Mouse (Mus musculus): ENCODE data around the gene Sp9. TPM values are rescaled to one million over a fixed set of nuclear protein-coding genes. Genes with fewer than 3 reads are reported as not detected.

The Sp9 gene
- polyA plus RNA-seq (2012; rRNA removed) (2.4 and 2.5 TPM in 2 replicates), polyA plus RNA-seq (2014; fragmentation: Nextera tagmentation; extraction: Ambion mirVana) (1.7 and 2.5 TPM in 2 replicates)

DNA sequence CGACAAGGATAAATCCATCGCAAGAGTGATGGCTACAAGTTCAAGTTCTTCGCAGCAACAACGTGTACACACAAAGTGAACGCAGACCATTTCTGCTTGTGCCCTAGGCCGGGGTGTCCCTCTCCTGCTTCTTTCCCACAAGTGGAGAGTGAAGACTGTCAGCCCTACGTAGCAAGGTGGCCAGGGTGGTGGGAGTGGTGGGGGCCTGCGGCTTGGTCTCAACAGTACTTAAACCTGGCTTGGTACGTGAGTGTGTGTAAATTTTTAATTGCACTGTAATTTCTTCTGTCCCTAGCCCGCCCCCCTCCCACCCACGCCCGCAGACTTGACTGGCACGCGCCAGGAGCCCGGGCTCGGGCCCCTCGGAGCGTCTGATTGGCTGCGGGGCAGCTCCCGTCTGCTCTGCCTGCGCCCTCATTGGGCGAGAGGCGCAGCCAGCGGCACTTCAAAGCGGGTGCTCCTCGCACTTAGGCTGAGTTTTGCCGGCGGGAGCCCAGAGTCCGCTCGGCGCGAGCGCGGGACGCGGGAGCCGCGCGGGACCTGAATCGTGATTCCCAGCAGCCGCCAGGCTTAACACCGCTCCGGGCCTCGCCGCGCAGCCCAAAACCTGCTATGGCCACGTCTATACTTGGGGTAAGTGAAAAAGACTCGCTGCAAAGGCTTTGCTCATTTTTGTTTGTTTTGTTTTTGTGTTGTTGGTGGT, at the start of gene Sp9:
Sp9 (plus strand) TSS at position 467 of the 703 bp plus-strand sequence.
- no peak for TF ChIP-seq POLR2A (IDR thresholded peaks at IDR 0.05; ENCODE audit: borderline replicate concordance, extremely low read depth, insufficient read depth, insufficient read length)
- peak within 1 kb of the TSS; percentile 47 for H3K4me3 ChIP-seq (replicated peaks; ENCODE audit: low read length)
- H3K36me3 ChIP-seq (ENCODE audit: control insufficient read depth, insufficient read depth, low read length) = no peaks in the 10 kb centered on the region
- peak; percentile 82 for DNase-seq (ENCODE audit: low spot score)
- peaks cover 27% of the 10 kb centered on the region for H3K4me1 ChIP-seq (ENCODE audit: control insufficient read depth, insufficient read depth, low read length)
- no peaks in the 10 kb centered on the region for H3K9me3 ChIP-seq (ENCODE audit: control insufficient read depth, low read length)
- ATAC-seq (ENCODE audit: low FRiP score, low read depth) = peak; percentile 86
- peak within 1 kb of the TSS; percentile 75 for H3K4me2 ChIP-seq (replicated peaks; ENCODE audit: low read depth, low read length, severe bottlenecking)
- H3K27me3 ChIP-seq (ENCODE audit: control insufficient read depth, insufficient read depth, low read length) = peaks cover 87% of the 10 kb centered on the region
- peak within 1 kb of the TSS; percentile 51 for H3K9ac ChIP-seq (ENCODE audit: low read depth, low read length, severe bottlenecking)
- under 1% methylated on average over 46 of the region's 48 CpGs for WGBS
- no peak within 1 kb of the TSS for H3K27ac ChIP-seq (replicated peaks; ENCODE audit: low read depth, low read length)

DNA sequence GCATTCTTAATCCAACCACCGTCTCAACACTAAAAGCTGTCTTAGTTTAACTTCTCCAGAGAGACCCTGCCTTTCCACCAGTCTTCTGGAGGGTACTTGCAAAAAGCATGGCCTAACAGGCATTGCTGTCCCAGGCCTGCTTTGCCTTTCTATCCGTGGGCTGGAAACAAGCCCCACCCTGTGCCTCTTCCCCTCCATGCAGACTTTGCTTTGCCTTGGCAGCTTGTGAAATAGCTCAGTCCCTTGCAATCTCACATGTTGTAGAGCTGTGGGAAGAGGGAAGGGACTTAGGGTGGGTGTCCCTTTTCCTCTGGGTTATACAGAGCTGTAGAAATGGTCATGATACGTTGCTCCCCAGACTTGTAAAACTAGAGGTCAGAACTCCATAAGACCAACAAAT, 40.6 kb upstream of the Sp9 start:
- Histone ChIP-seq H3K4me2 (replicated peaks; ENCODE audit: low read depth, low read length, severe bottlenecking) (no peak overlapping the region), H3K9ac (ENCODE audit: low read depth, low read length, severe bottlenecking) (no peak overlapping the region), H3K4me3 (replicated peaks; ENCODE audit: low read length) (no peak overlapping the region), H3K36me3 (ENCODE audit: control insufficient read depth, insufficient read depth, low read length) (no peaks in the 10 kb centered on the region), H3K9me3 (ENCODE audit: control insufficient read depth, low read length) (no peaks in the 10 kb centered on the region), H3K4me1 (ENCODE audit: control insufficient read depth, insufficient read depth, low read length) (no peaks in the 10 kb centered on the region), H3K27me3 (ENCODE audit: control insufficient read depth, insufficient read depth, low read length) (no peaks in the 10 kb centered on the region), H3K27ac (replicated peaks; ENCODE audit: low read depth, low read length) (no peak overlapping the region)
- TF ChIP-seq POLR2A (IDR thresholded peaks at IDR 0.05; ENCODE audit: borderline replicate concordance, extremely low read depth, insufficient read depth, insufficient read length) = no peak
- DNase-seq (ENCODE audit: low spot score) (no peak), ATAC-seq (ENCODE audit: low FRiP score, low read depth) (no peak)
- WGBS = 32% methylated on average over 3 of the region's 3 CpGs

DNA sequence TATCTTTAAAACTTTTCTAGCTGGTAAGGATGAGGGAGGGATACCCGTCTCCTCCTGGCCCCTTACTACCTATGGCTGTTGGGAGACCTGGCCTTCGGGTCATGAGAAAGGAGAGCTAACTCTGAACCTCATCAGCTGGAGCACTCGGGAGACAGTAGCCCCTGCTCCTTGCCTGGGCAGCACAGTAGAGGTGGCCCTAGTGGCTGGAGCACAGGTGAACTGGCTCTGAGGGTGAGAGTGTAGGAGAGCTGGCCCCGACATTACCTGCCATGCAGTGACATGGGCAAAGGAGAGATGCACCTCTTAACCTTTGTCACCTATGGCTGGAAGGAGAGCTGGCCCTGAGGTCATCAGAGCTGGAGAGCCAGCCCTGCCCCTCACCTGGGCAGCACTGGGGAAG, 30.4 kb upstream of the Sp9 start:
- no peaks in the 10 kb centered on the region for H3K36me3 ChIP-seq (ENCODE audit: control insufficient read depth, insufficient read depth, low read length)
- no peaks in the 10 kb centered on the region for H3K9me3 ChIP-seq (ENCODE audit: control insufficient read depth, low read length)
- ATAC-seq (ENCODE audit: low FRiP score, low read depth) (no peak), DNase-seq (ENCODE audit: low spot score) (no peak)
- H3K4me2 ChIP-seq (replicated peaks; ENCODE audit: low read depth, low read length, severe bottlenecking) = no peak overlapping the region
- H3K27me3 ChIP-seq (ENCODE audit: control insufficient read depth, insufficient read depth, low read length) = no peaks in the 10 kb centered on the region
- no peaks in the 10 kb centered on the region for H3K4me1 ChIP-seq (ENCODE audit: control insufficient read depth, insufficient read depth, low read length)
- no peak overlapping the region for H3K9ac ChIP-seq (ENCODE audit: low read depth, low read length, severe bottlenecking)
- TF ChIP-seq POLR2A (IDR thresholded peaks at IDR 0.05; ENCODE audit: borderline replicate concordance, extremely low read depth, insufficient read depth, insufficient read length) = no peak
- WGBS = 82% methylated on average over 4 of the region's 4 CpGs
- H3K27ac ChIP-seq (replicated peaks; ENCODE audit: low read depth, low read length) = no peak overlapping the region
- no peak overlapping the region for H3K4me3 ChIP-seq (replicated peaks; ENCODE audit: low read length)

DNA sequence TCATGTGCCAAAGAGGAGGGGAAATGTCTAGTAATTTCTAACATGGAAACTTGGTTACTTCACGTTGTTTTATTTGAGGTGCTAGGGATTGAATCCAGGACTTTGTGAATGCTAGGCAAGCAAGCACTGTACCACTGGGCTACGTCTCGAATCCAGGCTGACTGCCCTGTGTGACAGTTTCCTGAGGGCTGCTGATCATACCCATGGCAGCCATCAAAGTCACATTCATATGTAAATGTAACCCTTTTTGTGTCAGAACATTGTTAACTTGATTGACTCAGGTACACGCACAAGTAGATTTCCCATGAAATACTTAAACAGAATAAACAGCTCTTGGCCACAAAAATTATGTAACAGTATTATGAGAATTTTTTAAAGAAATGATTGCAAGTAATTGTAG, 23.0 kb upstream of the Sp9 start:
- no peak overlapping the region for H3K4me3 ChIP-seq (replicated peaks; ENCODE audit: low read length)
- WGBS = 49% methylated on average over 4 of the region's 4 CpGs
- no peak overlapping the region for H3K4me2 ChIP-seq (replicated peaks; ENCODE audit: low read depth, low read length, severe bottlenecking)
- ATAC-seq (ENCODE audit: low FRiP score, low read depth) (no peak), DNase-seq (ENCODE audit: low spot score) (no peak)
- TF ChIP-seq POLR2A (IDR thresholded peaks at IDR 0.05; ENCODE audit: borderline replicate concordance, extremely low read depth, insufficient read depth, insufficient read length) = no peak
- no peaks in the 10 kb centered on the region for H3K9me3 ChIP-seq (ENCODE audit: control insufficient read depth, low read length)
- H3K9ac ChIP-seq (ENCODE audit: low read depth, low read length, severe bottlenecking) = no peak overlapping the region
- no peaks in the 10 kb centered on the region for H3K4me1 ChIP-seq (ENCODE audit: control insufficient read depth, insufficient read depth, low read length)
- H3K27ac ChIP-seq (replicated peaks; ENCODE audit: low read depth, low read length) = no peak overlapping the region
- H3K27me3 ChIP-seq (ENCODE audit: control insufficient read depth, insufficient read depth, low read length) = no peaks in the 10 kb centered on the region
- no peaks in the 10 kb centered on the region for H3K36me3 ChIP-seq (ENCODE audit: control insufficient read depth, insufficient read depth, low read length)

DNA sequence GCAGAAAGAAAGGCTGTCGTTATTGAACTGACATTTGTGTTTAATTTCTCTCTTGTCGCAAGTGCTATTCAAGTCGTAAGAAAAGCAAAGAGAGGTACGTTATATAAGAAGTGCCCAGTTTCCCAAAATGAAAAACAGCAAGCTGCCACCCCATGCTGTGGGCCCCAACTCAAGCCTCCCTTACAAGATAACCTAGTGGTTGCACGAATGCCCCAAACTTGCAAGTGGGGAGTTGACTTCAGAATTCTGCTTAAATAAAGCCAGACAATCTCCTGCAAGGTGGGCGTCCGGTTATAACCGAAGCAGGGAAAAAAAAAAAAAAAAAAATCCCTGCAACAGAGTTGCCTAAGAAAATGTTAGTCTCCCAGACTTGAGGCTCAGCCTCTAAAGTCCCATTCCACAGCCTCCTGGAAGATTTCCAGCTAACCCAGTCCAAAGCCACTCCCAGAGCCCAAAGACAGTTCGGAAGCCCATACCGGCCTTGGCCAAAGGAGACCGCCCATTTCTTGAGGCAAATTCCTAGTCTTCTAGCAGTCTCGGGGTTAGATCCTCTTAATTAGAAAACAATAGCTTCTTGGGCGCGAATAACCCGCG, 8.5 kb upstream of the Sp9 start:
- 3% methylated on average over 16 of the region's 16 CpGs for WGBS
- Histone ChIP-seq H3K9ac (ENCODE audit: low read depth, low read length, severe bottlenecking) (peak overlapping the region; percentile 25), H3K9me3 (ENCODE audit: control insufficient read depth, low read length) (no peaks in the 10 kb centered on the region; the same call in 1 of the 2 replicates), H3K36me3 (ENCODE audit: control insufficient read depth, insufficient read depth, low read length) (no peaks in the 10 kb centered on the region), H3K4me1 (ENCODE audit: control insufficient read depth, insufficient read depth, low read length) (peaks cover 9% of the 10 kb centered on the region), H3K4me2 (replicated peaks; ENCODE audit: low read depth, low read length, severe bottlenecking) (peak overlapping the region; percentile 68), H3K27me3 (ENCODE audit: control insufficient read depth, insufficient read depth, low read length) (peaks cover 38% of the 10 kb centered on the region), H3K4me3 (replicated peaks; ENCODE audit: low read length) (peak overlapping the region; percentile 42), H3K27ac (replicated peaks; ENCODE audit: low read depth, low read length) (no peak overlapping the region)
- no peak for TF ChIP-seq POLR2A (IDR thresholded peaks at IDR 0.05; ENCODE audit: borderline replicate concordance, extremely low read depth, insufficient read depth, insufficient read length)
- DNase-seq (ENCODE audit: low spot score) (no peak), ATAC-seq (ENCODE audit: low FRiP score, low read depth) (peak; percentile 46; the same call in 1 of the 2 replicates)

Data from limb, embryonic 14.5 days (tissue).